Mouse (Mus musculus) myocyte (in vitro differentiated cells): ENCODE data around the gene Cabp2. TPM values are rescaled to one million over a fixed set of nuclear protein-coding genes. Genes with fewer than 3 reads are reported as not detected.
"Not testable (repeated sequence)": the region's sequence is repeated elsewhere in the genome, so short reads cannot be mapped to it uniquely, and the experiment has no call there.

Source experiments
- H3K27me3 ChIP-seq: one replicate; pipeline ENCODE4 v1.6.1; 2011; ENCODE audit not compliant: control insufficient read depth, insufficient read depth, insufficient read length
- H3K36me3 ChIP-seq: one replicate; pipeline ENCODE4 v1.6.1; 2011; ENCODE audit not compliant: control insufficient read depth, insufficient read depth
- H3K4me2 ChIP-seq: one replicate; pipeline ENCODE4 v1.6.1; 2011; ENCODE audit warnings: low read depth, control low read depth
- H3K4me3 ChIP-seq: one replicate; pipeline ENCODE4 v1.5.1; 2011; ENCODE audit warnings: mild to moderate bottlenecking, control low read depth, moderate library complexity
- H3K79me2 ChIP-seq: one replicate; pipeline ENCODE4 v1.6.1; 2011; ENCODE audit not compliant: control insufficient read depth, insufficient read depth
- H3ac ChIP-seq: one replicate; pipeline ENCODE4 v1.6.1; 2011; ENCODE audit not compliant: control insufficient read depth, insufficient read length
- CEBPB ChIP-seq: IDR thresholded peaks from 2 replicates; pipeline ENCODE4 v1.6.1; 2011; ENCODE audit warnings: mild to moderate bottlenecking, moderate library complexity; ENCODE audit not compliant: poor library complexity, insufficient read depth, severe bottlenecking
- E2F4 ChIP-seq: IDR thresholded peaks from one replicate; pipeline ENCODE4 v1.6.1; 2011; ENCODE audit warnings: mild to moderate bottlenecking, control low read depth, moderate library complexity; ENCODE audit not compliant: insufficient read depth
- MAX ChIP-seq: IDR thresholded peaks from one replicate; pipeline ENCODE4 v1.6.1; 2011; ENCODE audit warnings: low read depth, mild to moderate bottlenecking, control low read depth
- MYOD1 ChIP-seq, 3 experiments: IDR thresholded peaks; one replicate each; pipeline ENCODE4 v1.6.1; 2011; ENCODE audit warnings: control low read depth in 2 of 3, low read depth in 2 of 3, mild to moderate bottlenecking in 2 of 3, moderate library complexity in 1 of 3; ENCODE audit not compliant: insufficient read length in 2 of 3, control insufficient read depth in 1 of 3
- MYOG ChIP-seq, 3 experiments: IDR thresholded peaks; one replicate each; pipeline ENCODE4 v1.6.1; 2011; ENCODE audit warnings: control low read depth in 2 of 3, low read depth in 2 of 3, mild to moderate bottlenecking in 2 of 3; ENCODE audit not compliant: insufficient read length in 2 of 3, control insufficient read depth in 1 of 3, insufficient read depth in 1 of 3
- POLR2A ChIP-seq: IDR thresholded peaks from one replicate; pipeline ENCODE4 v1.6.1; 2011; ENCODE audit warnings: low read depth, mild to moderate bottlenecking, control low read depth, moderate library complexity; ENCODE audit not compliant: insufficient read length
- POLR2AphosphoS2 ChIP-seq: IDR thresholded peaks from one replicate; pipeline ENCODE4 v1.6.1; 2011; ENCODE audit warnings: low read depth, control low read depth; ENCODE audit not compliant: insufficient read length
- SRF ChIP-seq: IDR thresholded peaks from one replicate; pipeline ENCODE4 v1.6.1; 2011; ENCODE audit warnings: low read depth; ENCODE audit not compliant: control insufficient read depth, insufficient read length
- TCF12 ChIP-seq: IDR thresholded peaks from one replicate; pipeline ENCODE4 v1.6.1; 2011; ENCODE audit warnings: mild to moderate bottlenecking, control low read depth; ENCODE audit not compliant: poor library complexity, insufficient read depth, severe bottlenecking
- TCF3 ChIP-seq: IDR thresholded peaks from one replicate; pipeline ENCODE4 v1.6.1; 2011; ENCODE audit warnings: low read depth, control low read depth; ENCODE audit not compliant: insufficient read length
- USF1 ChIP-seq: IDR thresholded peaks from one replicate; pipeline ENCODE4 v1.6.1; 2011; ENCODE audit warnings: low read depth, mild to moderate bottlenecking, control low read depth, moderate library complexity
- polyA plus RNA-seq: library from polyadenylated mRNA; unstranded; fragments of >200 nt; fragmentation: generic; extraction: Trizol; gene quantifications from one replicate; pipeline ENCODE4 v1.2.1, GENCODE M21; 2012; ENCODE audit warnings: missing spikeins

The Cabp2 gene
- polyA plus RNA-seq, 1 experiment = not detected

DNA sequence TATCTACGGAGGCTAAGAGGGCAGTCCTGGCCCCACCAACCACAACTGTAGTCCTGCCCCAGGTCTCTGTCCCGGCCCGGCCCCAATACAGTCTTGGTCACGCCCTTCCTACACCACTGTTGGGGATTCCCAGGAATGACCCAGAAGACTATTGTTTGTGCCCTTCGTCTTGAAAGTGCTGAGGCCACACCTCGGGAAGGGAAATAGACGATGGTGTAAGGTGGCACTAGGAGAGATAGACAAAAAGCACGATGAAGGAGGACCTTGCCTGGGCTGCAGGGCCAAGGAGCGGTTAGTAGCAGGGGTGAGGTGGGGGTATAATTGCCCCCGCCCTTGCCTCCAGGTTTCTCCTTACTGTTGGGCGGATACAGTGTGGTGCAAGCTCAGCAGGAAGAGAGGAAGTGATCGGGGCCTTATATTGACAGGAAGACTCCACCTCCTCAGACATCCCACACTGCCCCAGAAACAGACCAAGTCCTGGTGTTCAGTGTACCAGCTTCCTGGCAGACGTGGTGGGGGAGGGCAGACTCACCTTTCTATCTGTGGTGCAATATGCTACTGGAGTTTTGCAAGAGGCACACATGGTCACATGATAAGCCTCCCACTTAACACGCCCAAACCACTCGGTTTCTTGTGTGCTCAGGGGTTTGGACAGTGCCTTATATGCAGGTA, 22.2 kb upstream of the Cabp2 start, which contains the start of gene Gstp3:
Gstp3 (minus strand) TSS at position 501 of the 672 bp plus-strand sequence.
- Histone ChIP-seq H3K79me2 (no peaks in the 10 kb centered on the region), H3K4me2 (no peak within 1 kb of the TSS)

DNA sequence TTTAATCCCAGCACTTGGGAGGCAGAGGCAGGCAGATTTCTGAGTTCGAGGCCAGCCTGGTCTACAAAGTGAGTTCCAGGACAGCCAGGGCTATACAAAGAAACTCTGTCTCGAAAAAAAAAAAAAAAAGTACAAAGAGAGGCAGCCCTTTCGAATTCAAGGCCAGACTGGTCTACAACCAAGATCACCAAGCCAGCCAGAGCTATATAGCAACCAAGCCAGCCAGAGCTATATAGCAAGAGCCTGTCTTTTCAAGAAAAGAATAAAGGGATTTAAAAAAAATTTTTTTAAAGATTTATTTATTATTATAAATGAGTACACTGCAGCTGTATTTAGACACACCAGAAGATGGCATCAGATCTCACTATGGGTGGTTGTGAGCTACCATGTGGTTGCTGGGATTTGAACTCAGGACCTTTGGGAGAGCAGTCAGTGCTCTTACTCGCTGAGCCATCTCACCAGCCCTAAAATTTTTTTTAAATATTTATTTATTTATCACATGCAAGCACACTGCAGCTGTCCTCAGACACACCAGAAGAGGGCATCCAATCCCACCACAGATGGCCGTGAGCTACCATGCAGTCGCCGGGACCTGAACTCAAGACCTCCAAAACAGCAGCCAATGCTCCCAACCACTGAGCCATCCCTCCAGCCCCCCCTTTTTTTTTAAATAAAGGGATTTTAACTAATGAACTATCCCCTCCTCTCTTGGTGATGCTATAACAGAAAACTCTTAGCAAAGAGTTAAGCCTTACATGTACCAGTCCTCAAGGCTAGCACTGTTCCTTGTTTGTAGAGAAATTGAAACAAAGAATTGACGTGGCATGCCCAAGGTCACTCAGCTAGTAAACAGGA, 21.1 kb upstream of the Cabp2 start:
- not testable (repeated sequence) for H3K4me3 ChIP-seq, H3K79me2 ChIP-seq

More for the DNA sequence above, 22.2 kb upstream of the Cabp2 start, which contains the start of gene Gstp3:
- TF ChIP-seq E2F4 (no peak), CEBPB (peak; percentile 13; the same call in 1 of the 2 replicates)
- no peak within 1 kb of the TSS for H3ac ChIP-seq
- H3K36me3 ChIP-seq = no peaks in the 10 kb centered on the region
- H3K4me3 ChIP-seq = no peak within 1 kb of the TSS
- no peaks in the 10 kb centered on the region for H3K27me3 ChIP-seq

DNA sequence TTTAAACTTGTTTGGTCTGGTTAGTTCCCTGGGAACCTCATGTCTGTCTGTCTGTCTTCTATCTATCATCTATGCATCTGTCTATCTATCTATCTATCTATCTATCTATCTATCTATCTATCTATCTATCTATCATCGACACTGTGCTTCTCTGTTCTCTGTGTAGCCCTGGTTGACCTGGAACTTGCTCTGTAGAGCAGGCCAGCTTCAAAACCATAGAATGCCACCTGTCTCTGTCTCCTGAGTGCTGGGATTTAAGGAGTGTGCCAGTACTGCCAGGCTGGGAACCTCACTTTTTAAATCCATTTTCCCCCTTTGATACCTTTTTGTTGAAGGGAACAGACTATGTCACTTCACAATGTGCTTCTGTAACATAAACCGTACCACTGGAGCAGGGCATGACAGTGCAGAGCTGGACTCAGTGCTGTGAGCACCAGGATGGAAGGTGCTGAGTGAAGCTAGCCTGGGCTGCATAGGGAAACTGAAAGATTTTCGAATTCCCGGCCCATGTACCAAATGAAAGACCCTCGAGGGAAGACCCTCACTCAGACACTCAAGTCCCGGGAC, 20.4 kb upstream of the Cabp2 start:
- Histone ChIP-seq H3ac (no peak overlapping the region), H3K4me3 (no peak overlapping the region), H3K4me2 (no peak overlapping the region), H3K36me3 (no peaks in the 10 kb centered on the region), H3K27me3 (no peaks in the 10 kb centered on the region), H3K79me2 (no peaks in the 10 kb centered on the region)
- TF ChIP-seq USF1 = no peak
- TF ChIP-seq POLR2AphosphoS2 = peak; percentile 31

More for the DNA sequence above, 21.1 kb upstream of the Cabp2 start:
- not testable (repeated sequence) for H3K4me2 ChIP-seq, H3K36me3 ChIP-seq, H3ac ChIP-seq, H3K27me3 ChIP-seq

DNA sequence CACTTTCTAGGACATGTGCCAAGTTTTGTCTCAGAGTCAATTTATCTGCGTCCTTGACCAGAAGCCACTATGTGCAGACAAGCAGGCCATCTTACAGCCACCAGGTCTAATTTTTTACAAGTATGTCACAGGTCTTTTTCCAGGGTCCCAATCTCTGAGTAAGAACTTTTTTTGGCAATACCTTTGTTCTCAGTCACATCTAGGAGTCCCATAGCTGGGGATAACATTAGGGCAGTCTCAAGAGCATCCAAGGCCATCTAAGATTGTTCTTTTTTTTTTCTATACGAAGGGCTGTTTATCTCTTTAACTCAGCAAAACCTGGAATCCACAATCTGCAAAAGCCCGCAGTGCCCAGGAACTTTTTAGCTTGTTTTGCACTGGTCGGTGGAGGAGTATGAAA, 18.0 kb upstream of the Cabp2 start:
- H3K4me3 ChIP-seq, H3K36me3 ChIP-seq, H3K79me2 ChIP-seq, H3ac ChIP-seq, H3K27me3 ChIP-seq: not testable (repeated sequence)
- H3K4me2 ChIP-seq = peak overlapping the region; percentile 75

DNA sequence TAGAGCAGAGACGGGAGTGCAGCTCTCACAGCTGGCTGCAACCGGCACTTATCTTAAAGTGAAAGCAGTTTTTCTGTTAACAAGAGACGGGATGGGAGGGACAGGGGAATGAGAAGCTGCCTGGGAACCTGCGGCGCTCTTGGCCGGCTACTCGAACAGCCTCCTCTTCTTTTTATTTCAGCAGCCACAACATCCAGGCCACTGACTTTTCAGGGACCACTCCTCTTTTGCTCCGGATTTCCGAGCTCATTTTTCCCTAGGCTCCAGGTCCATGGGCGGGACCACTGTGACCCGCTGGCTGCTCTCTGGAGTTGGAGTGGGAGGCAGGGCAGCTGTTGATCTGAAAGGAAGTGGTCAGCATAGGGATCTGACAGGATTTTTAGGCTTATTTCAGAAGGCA, 16.9 kb upstream of the Cabp2 start:
- H3K27me3 ChIP-seq, H3K36me3 ChIP-seq, H3K79me2 ChIP-seq, H3K4me2 ChIP-seq, H3ac ChIP-seq: not testable (repeated sequence)
- peak overlapping the region; percentile 14 for H3K4me3 ChIP-seq

DNA sequence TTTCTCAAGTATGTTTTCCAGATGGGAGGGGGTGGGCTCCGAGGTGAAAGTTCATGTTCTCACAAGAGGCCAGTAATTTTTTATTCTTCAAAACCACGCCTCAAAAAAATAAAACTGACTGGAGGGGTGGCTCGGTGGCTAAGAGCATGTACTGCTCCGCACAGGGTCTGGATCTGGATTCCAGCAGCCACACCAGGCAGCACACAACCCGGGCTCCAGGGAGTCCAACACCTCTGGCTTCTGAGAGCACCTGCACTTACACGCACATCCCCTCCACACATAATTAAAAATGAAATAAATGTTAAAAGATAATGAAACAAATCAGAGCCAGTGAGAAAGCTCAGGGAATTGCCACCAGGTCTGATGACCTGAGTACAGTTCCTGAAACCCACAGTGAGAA, 15.1 kb upstream of the Cabp2 start:
- no peak overlapping the region for H3K4me2 ChIP-seq
- no peaks in the 10 kb centered on the region for H3K79me2 ChIP-seq
- no peaks in the 10 kb centered on the region for H3K36me3 ChIP-seq
- H3K27me3 ChIP-seq = no peaks in the 10 kb centered on the region
- TF ChIP-seq E2F4 (no peak), MAX (no peak), SRF (no peak), MYOG (IDR thresholded peaks at IDR 0.05; ENCODE audit: control insufficient read depth in 1 of 3, insufficient read depth in 1 of 3, insufficient read length in 2 of 3, low read depth in 2 of 3) (no peak), MYOD1 (IDR thresholded peaks at IDR 0.05; ENCODE audit: control insufficient read depth in 1 of 3, insufficient read length in 2 of 3, low read depth in 2 of 3) (no peak), TCF3 (no peak)
- H3K4me3 ChIP-seq = no peak overlapping the region
- no peak overlapping the region for H3ac ChIP-seq

DNA sequence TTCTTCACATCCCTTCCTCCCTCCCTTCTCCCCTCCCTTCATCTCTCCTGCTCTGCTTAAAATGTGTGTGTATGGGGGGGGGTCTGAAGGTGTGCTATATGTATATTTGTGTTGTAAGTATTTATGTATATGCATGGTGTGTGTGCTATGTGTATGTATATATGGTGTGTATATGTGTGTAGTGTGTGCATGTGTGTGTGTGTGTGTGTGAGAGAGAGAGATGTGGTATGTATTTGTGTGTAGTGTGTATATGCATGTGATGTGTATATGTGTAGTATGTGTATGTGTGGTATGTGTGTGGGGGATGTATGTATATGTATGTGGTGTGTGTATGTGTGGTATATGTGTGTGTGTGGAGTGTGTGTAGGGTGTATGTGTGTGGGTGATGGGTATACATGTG, 14.5 kb upstream of the Cabp2 start:
- no peak overlapping the region for H3ac ChIP-seq
- H3K36me3 ChIP-seq = no peaks in the 10 kb centered on the region
- H3K27me3 ChIP-seq = no peaks in the 10 kb centered on the region
- H3K4me2 ChIP-seq = no peak overlapping the region
- H3K79me2 ChIP-seq = no peaks in the 10 kb centered on the region
- no peak overlapping the region for H3K4me3 ChIP-seq
- TF ChIP-seq MYOG (IDR thresholded peaks at IDR 0.05; ENCODE audit: control insufficient read depth in 1 of 3, insufficient read depth in 1 of 3, insufficient read length in 2 of 3, low read depth in 2 of 3) (no peak), MAX (no peak), MYOD1 (IDR thresholded peaks at IDR 0.05; ENCODE audit: control insufficient read depth in 1 of 3, insufficient read length in 2 of 3, low read depth in 2 of 3) (no peak), TCF12 (no peak), POLR2A (no peak), POLR2AphosphoS2 (no peak)

DNA sequence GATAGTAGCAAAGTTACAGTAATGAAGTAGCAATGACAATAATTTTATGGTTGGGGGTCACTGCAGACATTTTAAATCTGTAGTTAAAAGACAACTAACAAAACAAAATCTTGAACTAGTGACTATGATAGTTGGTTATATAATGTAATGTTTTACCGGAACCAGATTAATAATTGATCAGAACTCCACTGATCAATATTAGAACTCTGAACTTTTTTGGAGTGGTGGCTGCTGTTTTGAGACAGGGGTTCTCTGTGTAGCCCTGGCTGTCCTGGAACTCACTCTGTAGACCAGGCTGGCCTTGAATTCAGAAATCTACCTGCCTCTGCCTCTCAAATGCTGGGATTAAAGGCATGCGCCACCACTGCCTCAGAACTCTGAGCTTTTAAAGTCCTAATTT, 13.1 kb upstream of the Cabp2 start:
- not testable (repeated sequence) for H3K4me3 ChIP-seq, H3ac ChIP-seq, H3K36me3 ChIP-seq, H3K79me2 ChIP-seq, H3K27me3 ChIP-seq, H3K4me2 ChIP-seq
